Mouse (Mus musculus): ENCODE measurements around the gene Pgghg. TPM values are rescaled to one million over a fixed set of nuclear protein-coding genes. Genes with fewer than 3 reads are reported as not detected.
A peak's percentile ranks its signal among the peaks of the same experiment; 100 is the strongest.

Gene Pgghg
- polyA plus RNA-seq, 1 experiment from 2014 or later, result 12.4 TPM

- ATAC-seq (replicated peaks; ENCODE audit: extremely low read depth, insufficient read depth, low FRiP score), result no peak
- Histone ChIP-seq H3K4me3 (ENCODE audit: low read length) (no peak overlapping the region), H3K9ac (ENCODE audit: low read length) (no peak overlapping the region), H3K27me3 (ENCODE audit: control insufficient read depth, insufficient read depth, low read length) (no peaks in the 10 kb centered on the region), H3K36me3 (ENCODE audit: control insufficient read depth, insufficient read depth) (no peaks in the 10 kb centered on the region), H3K9me3 (replicated peaks; ENCODE audit: control insufficient read depth, low read length) (peaks cover 6% of the 10 kb centered on the region), H3K4me2 (ENCODE audit: low read depth, low read length) (no peak overlapping the region), H3K4me1 (ENCODE audit: control insufficient read depth, insufficient read depth, low read length) (no peaks in the 10 kb centered on the region), H3K27ac (ENCODE audit: low read length) (no peak overlapping the region; the same call in 1 of the 2 replicates)
- WGBS, result 76% methylated on average over 17 of the region's 17 CpGs
Observed at GRCm38 (mm10) chr7:140987182-140988138, 46.3 kb downstream of the Pgghg start.

- Histone ChIP-seq H3K27ac (ENCODE audit: low read length) (no peak overlapping the region), H3K4me1 (ENCODE audit: control insufficient read depth, insufficient read depth, low read length) (no peaks in the 10 kb centered on the region), H3K4me3 (ENCODE audit: low read length) (no peak overlapping the region), H3K9me3 (replicated peaks; ENCODE audit: control insufficient read depth, low read length) (peaks cover 6% of the 10 kb centered on the region), H3K27me3 (ENCODE audit: control insufficient read depth, insufficient read depth, low read length) (no peaks in the 10 kb centered on the region), H3K36me3 (ENCODE audit: control insufficient read depth, insufficient read depth) (no peaks in the 10 kb centered on the region), H3K4me2 (ENCODE audit: low read depth, low read length) (no peak overlapping the region), H3K9ac (ENCODE audit: low read length) (no peak overlapping the region)
- no peak for ATAC-seq (replicated peaks; ENCODE audit: extremely low read depth, insufficient read depth, low FRiP score)
- WGBS, result 71% methylated on average over 4 of the region's 4 CpGs
Observed at GRCm38 (mm10) chr7:140989022-140989421, 47.8 kb downstream of the Pgghg start.

GRCm38 (mm10) chr7:140990185-140990584, 49.0 kb downstream of the Pgghg start:
- Histone ChIP-seq H3K27me3 (ENCODE audit: control insufficient read depth, insufficient read depth, low read length) (no peaks in the 10 kb centered on the region), H3K36me3 (ENCODE audit: control insufficient read depth, insufficient read depth) (no peaks in the 10 kb centered on the region), H3K4me1 (ENCODE audit: control insufficient read depth, insufficient read depth, low read length) (no peaks in the 10 kb centered on the region), H3K4me2 (ENCODE audit: low read depth, low read length) (no peak overlapping the region), H3K9ac (ENCODE audit: low read length) (no peak overlapping the region), H3K27ac (ENCODE audit: low read length) (peak overlapping the region; percentile 57), H3K9me3 (replicated peaks; ENCODE audit: control insufficient read depth, low read length) (peaks cover 6% of the 10 kb centered on the region), H3K4me3 (ENCODE audit: low read length) (no peak overlapping the region)
- no peak for ATAC-seq (replicated peaks; ENCODE audit: extremely low read depth, insufficient read depth, low FRiP score)
- WGBS, result 54% methylated on average over 6 of the region's 6 CpGs

GRCm38 (mm10) chr7:140990622-140991021, 49.4 kb downstream of the Pgghg start:
- Histone ChIP-seq H3K27ac (ENCODE audit: low read length) (no peak overlapping the region), H3K36me3 (ENCODE audit: control insufficient read depth, insufficient read depth) (no peaks in the 10 kb centered on the region), H3K27me3 (ENCODE audit: control insufficient read depth, insufficient read depth, low read length) (no peaks in the 10 kb centered on the region), H3K9me3 (replicated peaks; ENCODE audit: control insufficient read depth, low read length) (peaks cover 4% of the 10 kb centered on the region), H3K4me1 (ENCODE audit: control insufficient read depth, insufficient read depth, low read length) (no peaks in the 10 kb centered on the region), H3K9ac (ENCODE audit: low read length) (no peak overlapping the region), H3K4me3 (ENCODE audit: low read length) (no peak overlapping the region), H3K4me2 (ENCODE audit: low read depth, low read length) (no peak overlapping the region)
- ATAC-seq (replicated peaks; ENCODE audit: extremely low read depth, insufficient read depth, low FRiP score), result no peak
- 58% methylated on average over 5 of the region's 5 CpGs for WGBS

- H3K27me3 ChIP-seq (ENCODE audit: control insufficient read depth, insufficient read depth, low read length), result no peaks in the 10 kb centered on the region
- no peak overlapping the region for H3K4me3 ChIP-seq (ENCODE audit: low read length)
- H3K4me1 ChIP-seq (ENCODE audit: control insufficient read depth, insufficient read depth, low read length), result no peaks in the 10 kb centered on the region
- no peak overlapping the region for H3K27ac ChIP-seq (ENCODE audit: low read length)
- 69% methylated on average over 14 of the region's 14 CpGs for WGBS
- H3K9me3 ChIP-seq (replicated peaks; ENCODE audit: control insufficient read depth, low read length), result no peaks in the 10 kb centered on the region
- H3K4me2 ChIP-seq (ENCODE audit: low read depth, low read length), result no peak overlapping the region
- no peak for ATAC-seq (replicated peaks; ENCODE audit: extremely low read depth, insufficient read depth, low FRiP score)
- no peaks in the 10 kb centered on the region for H3K36me3 ChIP-seq (ENCODE audit: control insufficient read depth, insufficient read depth)
- H3K9ac ChIP-seq (ENCODE audit: low read length), result no peak overlapping the region
Observed at GRCm38 (mm10) chr7:140991117-140991689, 50.0 kb downstream of the Pgghg start.

Other genes starting within 250 kb of the Pgghg start
- not detected in 2 replicates for gene Olfr541, start 244.1 kb upstream of the Pgghg start, polyA plus RNA-seq (2015; fragmentation: Nextera tagmentation; extraction: Ambion mirVana)
- not detected in 2 replicates for gene Cyp2e1, start 177.7 kb upstream of the Pgghg start, polyA plus RNA-seq (2015; fragmentation: Nextera tagmentation; extraction: Ambion mirVana)
- gene Syce1, start 153.5 kb upstream of the Pgghg start, polyA plus RNA-seq (2015; fragmentation: Nextera tagmentation; extraction: Ambion mirVana), result 0.14 and 0.34 TPM in 2 replicates
- gene Zfp941, start 119.2 kb upstream of the Pgghg start, polyA plus RNA-seq (2015; fragmentation: Nextera tagmentation; extraction: Ambion mirVana), result 0.74 and 0.93 TPM in 2 replicates
- gene Urah, start 106.4 kb upstream of the Pgghg start, polyA plus RNA-seq (2015; fragmentation: Nextera tagmentation; extraction: Ambion mirVana), result 1.0 and 1.1 TPM in 2 replicates
- gene Scgb1c1, start 95.8 kb upstream of the Pgghg start, polyA plus RNA-seq (2015; fragmentation: Nextera tagmentation; extraction: Ambion mirVana), result 0.62 and 0.84 TPM in 2 replicates
- not detected in 2 replicates for gene Odf3, start 93.6 kb upstream of the Pgghg start, polyA plus RNA-seq (2015; fragmentation: Nextera tagmentation; extraction: Ambion mirVana)
- not detected in 2 replicates for gene Gm45785, start 85.1 kb upstream of the Pgghg start, polyA plus RNA-seq (2015; fragmentation: Nextera tagmentation; extraction: Ambion mirVana)
- gene Ric8a, start 84.4 kb upstream of the Pgghg start, polyA plus RNA-seq (2015; fragmentation: Nextera tagmentation; extraction: Ambion mirVana), result 43.7 and 50.4 TPM in 2 replicates
- gene Bet1l, start 83.8 kb upstream of the Pgghg start, polyA plus RNA-seq (2015; fragmentation: Nextera tagmentation; extraction: Ambion mirVana), result 31.6 and 39.5 TPM in 2 replicates
- gene Psmd13, start 59.4 kb upstream of the Pgghg start, polyA plus RNA-seq (2015; fragmentation: Nextera tagmentation; extraction: Ambion mirVana), result 181 and 189 TPM in 2 replicates
- 65.4 and 71.2 TPM in 2 replicates for gene Sirt3, start 59.1 kb upstream of the Pgghg start, polyA plus RNA-seq (2015; fragmentation: Nextera tagmentation; extraction: Ambion mirVana)
- 467 and 515 TPM in 2 replicates for gene Cox8b, start 40.9 kb upstream of the Pgghg start, polyA plus RNA-seq (2015; fragmentation: Nextera tagmentation; extraction: Ambion mirVana)
- gene Nlrp6, start 20.5 kb upstream of the Pgghg start, polyA plus RNA-seq (2015; fragmentation: Nextera tagmentation; extraction: Ambion mirVana), result 0.82 and 1.6 TPM in 2 replicates
- 1.3 and 1.6 TPM in 2 replicates for gene Ifitm5, start 8.9 kb downstream of the Pgghg start, polyA plus RNA-seq (2015; fragmentation: Nextera tagmentation; extraction: Ambion mirVana)
- 0.66 TPM in 1 of 2 replicates, not detected in the other for gene Gm45717, start 14.5 kb downstream of the Pgghg start, polyA plus RNA-seq (2015; fragmentation: Nextera tagmentation; extraction: Ambion mirVana)
- gene Ifitm2, start 14.6 kb downstream of the Pgghg start, polyA plus RNA-seq (2015; fragmentation: Nextera tagmentation; extraction: Ambion mirVana), result 525 and 571 TPM in 2 replicates
- gene Ifitm1, start 25.8 kb downstream of the Pgghg start, polyA plus RNA-seq (2015; fragmentation: Nextera tagmentation; extraction: Ambion mirVana), result 24.0 and 34.8 TPM in 2 replicates
- gene Ifitm3, start 69.4 kb downstream of the Pgghg start, polyA plus RNA-seq (2015; fragmentation: Nextera tagmentation; extraction: Ambion mirVana), result 157 and 218 TPM in 2 replicates
- 1.0 and 1.3 TPM in 2 replicates for gene Ifitm6, start 76.5 kb downstream of the Pgghg start, polyA plus RNA-seq (2015; fragmentation: Nextera tagmentation; extraction: Ambion mirVana)
- not detected in 2 replicates for gene Gm17387, start 87.7 kb downstream of the Pgghg start, polyA plus RNA-seq (2015; fragmentation: Nextera tagmentation; extraction: Ambion mirVana)
- 0.54 and 0.97 TPM in 2 replicates for gene B4galnt4, start 119.7 kb downstream of the Pgghg start, polyA plus RNA-seq (2015; fragmentation: Nextera tagmentation; extraction: Ambion mirVana)
- gene Pkp3, start 136.8 kb downstream of the Pgghg start, polyA plus RNA-seq (2015; fragmentation: Nextera tagmentation; extraction: Ambion mirVana), result 4.1 and 5.2 TPM in 2 replicates
- gene Sigirr, start 159.2 kb downstream of the Pgghg start, polyA plus RNA-seq (2015; fragmentation: Nextera tagmentation; extraction: Ambion mirVana), result 7.4 and 8.5 TPM in 2 replicates
- gene Ano9, start 176.4 kb downstream of the Pgghg start, polyA plus RNA-seq (2015; fragmentation: Nextera tagmentation; extraction: Ambion mirVana), result 0.49 and 1.00 TPM in 2 replicates
- 56.1 and 63.9 TPM in 2 replicates for gene Ptdss2, start 181.0 kb downstream of the Pgghg start, polyA plus RNA-seq (2015; fragmentation: Nextera tagmentation; extraction: Ambion mirVana)
- gene Rnh1, start 231.5 kb downstream of the Pgghg start, polyA plus RNA-seq (2015; fragmentation: Nextera tagmentation; extraction: Ambion mirVana), result 96.9 and 111 TPM in 2 replicates

All from heart, embryonic 16.5 days (tissue).